Mouse (Mus musculus): ENCODE data around the gene Rad9a.
A peak's percentile ranks its signal among the peaks of the same experiment; 100 is the strongest.

Rad9a gene

GRCm38 (mm10) chr19:4218293-4218692 lies 16.8 kb upstream of the Rad9a start:
- DNase-seq (ENCODE audit: low read depth, low spot score): no peak

- no peak for DNase-seq (ENCODE audit: low read depth, low spot score)
Measured at GRCm38 (mm10) chr19:4217855-4218254, 16.4 kb upstream of the Rad9a start.

- no peak for DNase-seq (ENCODE audit: low read depth, low spot score)
Measured at GRCm38 (mm10) chr19:4217140-4217539, 15.7 kb upstream of the Rad9a start.

- peak; percentile 82 for DNase-seq (ENCODE audit: low read depth, low spot score)
Measured at GRCm38 (mm10) chr19:4216041-4216685, 14.7 kb upstream of the Rad9a start.

GRCm38 (mm10) chr19:4215451-4215840 lies 14.0 kb upstream of the Rad9a start:
- no peak for DNase-seq (ENCODE audit: low read depth, low spot score)

GRCm38 (mm10) chr19:4214771-4215450 lies 13.4 kb upstream of the Rad9a start:
- DNase-seq (ENCODE audit: low read depth, low spot score): no peak

GRCm38 (mm10) chr19:4214071-4214770 lies 12.8 kb upstream of the Rad9a start, which contains the start of the genes Clcf1 and AC109138.7:
Gene Clcf1, plus strand, starts transcription at chr19:4214238.
Gene AC109138.7, plus strand, starts transcription at chr19:4214357.
- DNase-seq (ENCODE audit: low read depth, low spot score): no peak

- DNase-seq (ENCODE audit: low read depth, low spot score): no peak
Measured at GRCm38 (mm10) chr19:4213524-4213974, 12.1 kb upstream of the Rad9a start.

- DNase-seq (ENCODE audit: low read depth, low spot score): no peak
Measured at GRCm38 (mm10) chr19:4211891-4212588, 10.6 kb upstream of the Rad9a start.

- DNase-seq (ENCODE audit: low read depth, low spot score): no peak
Measured at GRCm38 (mm10) chr19:4208563-4208962, 7.1 kb upstream of the Rad9a start.

- peak; percentile 83 for DNase-seq (ENCODE audit: low read depth, low spot score)
Measured at GRCm38 (mm10) chr19:4206971-4207370, 5.5 kb upstream of the Rad9a start.

GRCm38 (mm10) chr19:4204889-4205288 lies 3.4 kb upstream of the Rad9a start:
- DNase-seq (ENCODE audit: low read depth, low spot score): peak; percentile 63

GRCm38 (mm10) chr19:4203604-4204326 lies 2.3 kb upstream of the Rad9a start:
- DNase-seq (ENCODE audit: low read depth, low spot score): peak; percentile 66

GRCm38 (mm10) chr19:4203148-4203547 lies 1.7 kb upstream of the Rad9a start:
- no peak for DNase-seq (ENCODE audit: low read depth, low spot score)

GRCm38 (mm10) chr19:4202149-4202548 lies 687 bp upstream of the Rad9a start:
- no peak for DNase-seq (ENCODE audit: low read depth, low spot score)

GRCm38 (mm10) chr19:4197180-4197579 lies 4.3 kb downstream of the Rad9a start:
- no peak for DNase-seq (ENCODE audit: low read depth, low spot score)

- DNase-seq (ENCODE audit: low read depth, low spot score): peak; percentile 49
Measured at GRCm38 (mm10) chr19:4196548-4196947, 4.9 kb downstream of the Rad9a start.

GRCm38 (mm10) chr19:4196048-4196447 lies 5.4 kb downstream of the Rad9a start:
- DNase-seq (ENCODE audit: low read depth, low spot score): no peak

GRCm38 (mm10) chr19:4194776-4195650 lies 6.4 kb downstream of the Rad9a start:
- DNase-seq (ENCODE audit: low read depth, low spot score): peak; percentile 89

- no peak for DNase-seq (ENCODE audit: low read depth, low spot score)
Measured at GRCm38 (mm10) chr19:4194021-4194724, 7.3 kb downstream of the Rad9a start.

All from brain, adult 2 months (tissue).